Mouse (Mus musculus) CH12.LX (cell line): Measurements from ENCODE around the gene Rps21.

Experiments
- CTCF ChIP-seq, 2 experiments: IDR thresholded peaks in 1 of 2; conservative IDR thresholded peaks in 1 of 2; 2 replicates each; pipeline ENCODE4 v1.5.1; 2011 to 2012; ENCODE audit warnings: low read depth in 2 of 2, low read length in 2 of 2, improper control_type of control experiment in 1 of 2, inconsistent platforms in 1 of 2, mild to moderate bottlenecking in 1 of 2, moderate library complexity in 1 of 2
- E2F4 ChIP-seq: IDR thresholded peaks from 2 replicates; pipeline ENCODE4 v1.6.1; 2011; ENCODE audit warnings: low read depth, low read length, improper control_type of control experiment; ENCODE audit not compliant: insufficient replicate concordance
- MAX ChIP-seq: IDR thresholded peaks from 2 replicates; pipeline ENCODE4 v1.6.1; 2011; ENCODE audit warnings: low read length, improper control_type of control experiment
- NELFE ChIP-seq: IDR thresholded peaks from 2 replicates; pipeline ENCODE4 v1.6.1; 2011; ENCODE audit warnings: low read depth, low read length, improper control_type of control experiment
- POLR2A ChIP-seq: IDR thresholded peaks from 2 replicates; pipeline ENCODE4 v1.6.1; 2011; ENCODE audit warnings: low read depth, mild to moderate bottlenecking, improper control_type of control experiment, low read length
- SIN3A ChIP-seq: IDR thresholded peaks from 2 replicates; pipeline ENCODE4 v1.6.1; 2012; ENCODE audit warnings: low read length, improper control_type of control experiment, inconsistent platforms

- TF ChIP-seq NELFE (no peak), POLR2A (no peak), MAX (no peak), CTCF (conservative IDR thresholded peaks at IDR 0.05 in 1 of 2, IDR thresholded peaks at IDR 0.05 in 1 of 2; ENCODE audit: low read depth in 2 of 2, low read length in 2 of 2) (no peak), E2F4 (no peak), SIN3A (no peak)
Observed at GRCm38 (mm10) chr2:180236930-180237329, 20.2 kb upstream of the Rps21 start.
